Mouse (Mus musculus) lung, adult 2 months (tissue): Measurements from ENCODE around the gene 2900011O08Rik. TPM values are rescaled to one million over a fixed set of nuclear protein-coding genes. Genes with fewer than 3 reads are reported as not detected.

Experiments
- DNase-seq: peaks from one replicate; pipeline ENCODE4 v3.0.0; 2022
- H3K4me1 ChIP-seq: fragments of 200-500 bp; 2 replicates; pipeline ENCODE4 v1.6.1; 2011; ENCODE audit warnings: low read length; ENCODE audit not compliant: control insufficient read depth, insufficient read depth
- H3K4me3 ChIP-seq: fragments of 200-500 bp; replicated peaks from 2 replicates; pipeline ENCODE3; 2011; ENCODE audit warnings: low read depth, mild to moderate bottlenecking, control low read depth, low read length; ENCODE audit errors: extremely low read depth
- CTCF ChIP-seq: fragments of 200-500 bp; IDR thresholded peaks from 2 replicates; pipeline ENCODE4 v1.5.1; 2011; ENCODE audit warnings: mild to moderate bottlenecking, low read length, control low read depth; ENCODE audit not compliant: insufficient read depth
- POLR2A ChIP-seq: fragments of 200-500 bp; IDR thresholded peaks from 2 replicates; pipeline ENCODE4 v1.6.1; 2011; ENCODE audit warnings: low read depth, mild to moderate bottlenecking, control low read depth, low read length, borderline replicate concordance; ENCODE audit errors: extremely low read depth
- WGBS: fragments of 180-500 bp; shearing (Covaris S2); methylation state at CpG from one replicate; pipeline ENCODE4 v1.1.7; 2018; 5-methylcytosine and 5-hydroxymethylcytosine counted together
- polyA plus RNA-seq: library from polyadenylated mRNA; depleted of rRNA; stranded (reverse); fragments of >200 nt; gene quantifications from 2 replicates; pipeline ENCODE4 v1.2.3, GENCODE M21; 2012; rRNA removed

Gene 2900011O08Rik
- polyA plus RNA-seq, 1 experiment: 0.20 TPM

DNA sequence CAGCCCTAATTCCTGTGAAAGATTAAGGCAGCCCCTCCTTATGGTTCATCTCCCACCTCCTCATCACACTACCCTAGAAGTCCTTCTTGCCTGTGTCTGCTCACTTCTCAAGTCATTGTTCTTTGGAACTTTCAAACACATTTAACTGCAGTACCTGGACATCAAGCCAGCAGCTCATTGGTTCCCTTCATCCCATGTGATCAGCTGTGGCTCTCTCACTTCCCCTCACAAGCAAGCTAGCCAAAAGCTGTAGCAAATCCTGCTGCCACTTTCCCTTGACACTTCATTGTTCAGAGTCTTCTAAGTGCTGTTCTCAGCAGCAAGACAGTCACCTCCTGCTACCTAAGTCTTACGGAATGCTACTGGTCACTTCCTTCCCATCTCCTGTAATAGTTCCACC, 138.8 kb downstream of the 2900011O08Rik start:
- TF ChIP-seq POLR2A (no peak), CTCF (no peak)
- no peak overlapping the region for H3K4me3 ChIP-seq
- 68% methylated on average over 1 of the region's 1 CpGs for WGBS
- no peaks in the 10 kb centered on the region; the same call in 1 of the 2 replicates for H3K4me1 ChIP-seq
- no peak for DNase-seq

DNA sequence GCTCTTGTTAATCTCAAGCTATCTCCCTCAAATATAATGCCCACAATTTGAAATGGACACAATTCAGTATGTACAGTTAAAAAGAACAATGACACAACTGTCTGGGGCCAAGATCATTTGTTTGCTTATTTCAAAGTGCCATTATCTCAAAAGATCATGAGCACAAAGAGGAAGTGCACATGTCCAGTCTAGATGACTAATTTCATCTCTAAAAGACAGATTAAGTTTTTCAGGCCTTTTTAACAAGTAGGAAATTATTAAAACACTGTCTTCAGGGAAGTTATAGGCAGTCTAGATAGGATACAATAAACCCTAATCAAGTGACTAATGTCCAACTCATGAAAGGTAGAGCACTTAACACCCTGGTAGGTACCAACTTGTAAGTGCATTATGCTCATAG, 142.6 kb downstream of the 2900011O08Rik start:
- DNase-seq: no peak
- TF ChIP-seq POLR2A (no peak), CTCF (no peak)
- Histone ChIP-seq H3K4me1 (no peaks in the 10 kb centered on the region; the same call in 1 of the 2 replicates), H3K4me3 (no peak overlapping the region)

DNA sequence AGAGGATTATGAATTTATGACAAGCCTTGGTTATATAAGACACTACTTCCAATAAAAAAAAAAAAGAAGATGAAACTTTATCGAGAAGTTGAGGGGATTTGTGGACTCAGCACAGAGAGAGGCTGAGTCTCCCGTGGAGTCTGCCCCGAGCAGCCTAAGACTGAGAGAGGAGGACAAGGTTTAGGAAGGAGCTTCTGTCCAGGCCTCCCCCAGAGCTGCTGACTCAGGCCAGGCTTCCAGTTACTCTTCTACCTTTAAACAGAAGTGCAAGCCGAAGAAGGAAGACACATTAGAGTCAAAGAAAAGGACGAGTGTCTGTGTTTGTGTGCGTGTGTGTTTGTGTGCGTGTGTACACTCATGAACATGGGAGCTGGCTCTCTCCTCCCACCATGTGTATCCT, 144.4 kb downstream of the 2900011O08Rik start:
- TF ChIP-seq CTCF (no peak), POLR2A (no peak)
- WGBS: 89% methylated on average over 7 of the region's 7 CpGs
- Histone ChIP-seq H3K4me1 (no peaks in the 10 kb centered on the region), H3K4me3 (no peak overlapping the region)
- no peak for DNase-seq

DNA sequence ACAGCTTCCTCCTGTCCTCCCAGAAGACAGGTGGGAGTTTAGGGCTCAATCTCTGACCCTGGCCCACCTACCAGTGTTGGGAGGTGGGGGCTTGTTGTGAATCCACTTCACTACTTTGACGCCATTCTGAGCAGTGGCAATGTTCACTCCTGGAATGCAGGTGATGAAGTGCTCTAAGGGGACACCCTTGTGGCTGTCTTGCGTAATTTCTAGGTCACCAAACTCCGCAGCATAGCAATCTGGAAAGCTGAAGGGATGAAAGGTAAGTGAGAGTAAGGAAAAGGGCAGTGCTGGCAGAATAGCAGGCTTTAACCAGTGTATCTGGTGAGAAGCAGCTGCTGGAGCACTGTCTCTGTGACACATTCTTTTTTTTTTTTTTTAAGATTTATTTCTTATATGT, 145.0 kb downstream of the 2900011O08Rik start:
- no peak for TF ChIP-seq POLR2A
- TF ChIP-seq CTCF: no peak
- no peaks in the 10 kb centered on the region for H3K4me1 ChIP-seq
- H3K4me3 ChIP-seq: no peak overlapping the region
- 68% methylated on average over 3 of the region's 3 CpGs for WGBS
- no peak for DNase-seq

DNA sequence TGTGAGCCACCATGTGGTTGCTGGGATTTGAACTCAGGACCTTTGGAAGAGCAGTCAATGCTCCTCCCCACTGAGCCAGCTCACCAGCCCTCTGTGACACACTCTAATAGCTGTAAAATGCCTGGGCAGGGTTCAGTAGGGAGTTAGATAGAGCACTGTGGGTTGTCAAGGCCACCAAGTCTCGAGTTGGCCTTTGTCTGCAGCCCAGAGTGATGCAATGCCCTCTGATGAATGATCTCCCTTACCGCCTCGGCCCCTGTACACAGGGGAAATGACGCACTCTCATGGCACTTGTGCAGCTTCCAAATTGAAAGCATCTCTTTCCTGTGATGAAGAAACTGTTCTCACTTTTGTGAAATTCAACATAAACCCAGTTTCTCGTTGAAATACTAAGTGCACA, 145.4 kb downstream of the 2900011O08Rik start:
- 62% methylated on average over 5 of the region's 5 CpGs for WGBS
- no peak for DNase-seq
- Histone ChIP-seq H3K4me3 (no peak overlapping the region), H3K4me1 (no peaks in the 10 kb centered on the region)
- TF ChIP-seq POLR2A (no peak), CTCF (no peak)

DNA sequence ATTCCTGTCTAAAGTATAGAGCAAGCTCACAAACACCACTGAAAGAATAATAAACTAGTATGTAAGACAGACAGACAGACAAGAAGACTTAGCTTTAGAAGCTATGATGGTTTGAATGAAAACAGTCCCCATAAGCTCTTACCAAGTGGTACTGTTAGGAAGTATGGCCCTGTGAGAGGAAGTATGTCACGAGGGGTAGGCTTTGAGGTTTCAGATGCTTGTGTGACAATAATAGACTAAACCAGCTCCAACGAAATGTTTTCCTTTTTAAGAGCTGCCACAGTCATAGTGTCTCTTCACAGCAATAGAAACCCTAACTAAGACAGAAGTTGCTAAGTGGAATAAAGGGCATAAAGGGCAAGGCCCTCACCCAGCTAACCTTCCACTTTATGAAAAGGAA, 148.6 kb downstream of the 2900011O08Rik start:
- Histone ChIP-seq H3K4me1 (no peaks in the 10 kb centered on the region), H3K4me3 (no peak overlapping the region)
- no peak for TF ChIP-seq CTCF
- 80% methylated on average over 2 of the region's 2 CpGs for WGBS
- no peak for DNase-seq

DNA sequence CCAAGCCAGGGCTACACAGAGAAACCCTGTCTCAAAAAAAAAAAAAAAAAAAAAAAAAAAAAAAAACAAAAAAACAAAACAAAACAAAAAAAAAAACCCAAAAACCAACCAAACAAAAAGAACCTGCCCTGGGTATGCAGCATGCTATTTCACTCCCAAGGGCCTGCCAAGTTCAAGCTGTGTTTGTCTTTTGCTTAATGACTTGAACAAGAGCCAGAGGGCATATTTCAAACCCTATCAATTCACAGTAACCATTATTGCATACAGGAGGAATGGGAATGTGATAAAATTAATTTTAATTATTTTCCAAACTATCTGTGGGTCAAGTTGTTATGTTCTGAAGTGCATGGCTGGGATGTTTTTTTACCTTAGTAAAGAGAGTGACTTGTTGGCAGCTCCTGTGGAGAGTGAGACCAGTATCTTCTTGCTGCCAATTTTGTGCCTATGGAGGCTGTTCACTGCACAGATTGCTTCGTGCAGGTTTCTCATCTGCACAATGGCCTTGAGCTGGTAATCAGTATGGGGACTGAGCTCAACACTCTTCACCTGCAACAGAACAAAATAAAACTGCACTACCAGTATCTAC, 151.7 kb downstream of the 2900011O08Rik start:
- 66% methylated on average over 1 of the region's 1 CpGs for WGBS
- Histone ChIP-seq H3K4me3 (no peak overlapping the region), H3K4me1 (no peaks in the 10 kb centered on the region)
- TF ChIP-seq CTCF (no peak), POLR2A (no peak)
- no peak for DNase-seq

DNA sequence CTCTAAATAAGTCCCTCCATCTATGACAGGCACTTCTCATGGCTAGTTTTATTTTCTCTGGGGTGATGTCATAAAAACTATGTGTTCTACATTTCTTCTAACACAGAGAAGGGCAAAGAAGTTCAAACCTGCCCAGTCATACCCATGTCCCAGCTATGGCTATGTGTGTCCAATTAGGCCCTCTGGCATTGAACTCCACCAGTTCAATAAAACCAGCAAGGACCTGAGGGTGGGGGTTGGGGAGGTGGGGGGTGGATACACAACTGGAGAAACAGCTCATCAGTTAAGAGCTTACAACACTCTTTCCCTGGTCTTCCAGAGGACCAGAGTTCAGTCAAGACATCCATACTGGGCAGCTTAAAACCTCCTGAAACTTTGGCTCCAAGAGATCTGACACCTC, 152.7 kb downstream of the 2900011O08Rik start:
- no peak for DNase-seq
- no peak for TF ChIP-seq CTCF
- no peak for TF ChIP-seq POLR2A

DNA sequence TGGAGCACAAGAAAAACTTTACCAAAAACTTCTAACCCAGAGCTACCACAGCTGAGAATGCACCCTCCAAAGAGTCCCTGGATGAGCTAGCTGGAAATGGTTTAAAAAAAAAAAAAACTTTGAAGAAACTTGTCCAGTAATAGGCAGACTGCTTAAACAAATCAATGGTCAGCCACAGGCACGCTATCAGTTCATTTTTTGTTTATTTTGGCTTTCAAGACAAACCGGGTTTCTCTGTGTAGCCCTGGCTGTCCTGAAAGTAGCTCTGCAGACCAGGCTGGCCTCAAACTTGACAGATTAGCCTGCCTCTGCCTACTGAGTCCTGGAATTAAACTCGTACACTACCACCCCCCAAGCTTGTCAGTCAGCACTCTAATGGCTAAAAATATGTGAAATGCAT, 156.9 kb downstream of the 2900011O08Rik start:
- TF ChIP-seq POLR2A: no peak
- no peak for TF ChIP-seq CTCF
- no peak for DNase-seq
- H3K4me1 ChIP-seq: no peaks in the 10 kb centered on the region
- WGBS: 41% methylated on average over 3 of the region's 3 CpGs
- H3K4me3 ChIP-seq: no peak overlapping the region

More for the DNA sequence above, 152.7 kb downstream of the 2900011O08Rik start:
- Histone ChIP-seq H3K4me3 (no peak overlapping the region), H3K4me1 (no peaks in the 10 kb centered on the region)

DNA sequence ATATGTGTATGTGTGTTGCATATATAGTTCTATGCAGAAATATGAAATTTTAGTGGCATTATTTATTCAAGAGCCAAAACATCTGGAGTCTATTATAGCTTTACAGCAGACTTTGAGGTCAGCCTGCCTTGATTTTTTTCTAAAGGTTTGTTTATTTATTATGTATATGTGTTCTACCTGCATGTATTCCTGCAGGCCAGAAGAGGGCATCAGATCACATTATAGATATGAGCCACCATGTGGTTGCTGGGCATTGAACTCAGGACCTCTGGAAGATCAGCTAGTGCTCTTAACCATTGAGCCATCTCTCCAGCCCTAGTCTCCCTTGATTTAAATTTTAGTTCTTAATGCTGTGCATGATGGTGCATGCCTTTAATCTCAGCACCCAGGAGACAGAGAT, 161.3 kb downstream of the 2900011O08Rik start:
- DNase-seq: no peak

More for the DNA sequence above, 161.3 kb downstream of the 2900011O08Rik start:
- TF ChIP-seq POLR2A (no peak), CTCF (no peak)
- Histone ChIP-seq H3K4me3 (no peak overlapping the region), H3K4me1 (no peaks in the 10 kb centered on the region)

Other genes with a start within 250 kb of the 2900011O08Rik start
- gene Rrn3, start 205.9 kb upstream of the 2900011O08Rik start, polyA plus RNA-seq: 6.5 and 9.2 TPM in 2 replicates
- 55.5 and 65.8 TPM in 2 replicates for gene Ntan1, start 167.8 kb upstream of the 2900011O08Rik start, polyA plus RNA-seq
- 60.8 and 84.5 TPM in 2 replicates for gene Pdxdc1, start 83.5 kb upstream of the 2900011O08Rik start, polyA plus RNA-seq
- gene Mpv17l, start 83.4 kb upstream of the 2900011O08Rik start, polyA plus RNA-seq: 11.5 and 13.0 TPM in 2 replicates
- gene Ifitm7, start 284 bp downstream of the 2900011O08Rik start, polyA plus RNA-seq: not detected in 2 replicates
- 39.1 and 39.3 TPM in 2 replicates for gene Nde1, start 176.7 kb downstream of the 2900011O08Rik start, polyA plus RNA-seq
- 12.1 and 15.7 TPM in 2 replicates for gene Marf1, start 176.7 kb downstream of the 2900011O08Rik start, polyA plus RNA-seq